Mouse (Mus musculus): Measurements from ENCODE around the gene Pax8.

Pax8 gene

GRCm38 (mm10) chr2:24382456-24383230, 92.8 kb downstream of the Pax8 start:
- in situ Hi-C loops (cut with MboI; ENCODE audit: unreplicated experiment in 2 of 2): no loop called here

- in situ Hi-C loops (cut with MboI; ENCODE audit: unreplicated experiment in 2 of 2): no loop called here
Measured at GRCm38 (mm10) chr2:24378747-24379450, 96.5 kb downstream of the Pax8 start.

All from v-Abl transformed pro-B cells (cell line).